Mouse (Mus musculus) mesoderm, embryonic 11.5 days (tissue): ENCODE results near the gene Mylk3.

Source experiments
- DNase-seq: peaks from one replicate; pipeline ENCODE4 v3.0.0-alpha.2; 2012; ENCODE audit warnings: low read depth, low spot score

The Mylk3 gene

DNA sequence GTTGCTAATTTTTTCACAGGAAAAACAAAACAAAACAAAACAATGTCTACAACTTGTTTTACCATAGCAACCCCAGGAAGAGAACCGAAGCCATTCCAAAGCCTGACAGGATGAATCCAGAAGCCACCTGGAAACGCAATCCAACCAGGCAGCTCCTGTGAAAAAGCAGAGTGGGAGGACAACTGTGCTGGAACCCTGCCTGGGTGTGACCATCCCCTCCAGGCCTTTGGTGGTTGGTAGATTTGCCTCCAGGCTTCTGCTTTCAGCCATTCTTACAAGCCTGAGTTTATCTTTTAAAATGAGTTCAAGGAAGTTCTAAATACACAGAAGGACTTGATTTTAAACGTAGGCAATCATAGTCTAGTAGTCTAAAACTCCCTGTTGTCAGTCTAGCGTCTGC is 4.2 kb downstream of the Mylk3 start:
- DNase-seq: no peak

DNA sequence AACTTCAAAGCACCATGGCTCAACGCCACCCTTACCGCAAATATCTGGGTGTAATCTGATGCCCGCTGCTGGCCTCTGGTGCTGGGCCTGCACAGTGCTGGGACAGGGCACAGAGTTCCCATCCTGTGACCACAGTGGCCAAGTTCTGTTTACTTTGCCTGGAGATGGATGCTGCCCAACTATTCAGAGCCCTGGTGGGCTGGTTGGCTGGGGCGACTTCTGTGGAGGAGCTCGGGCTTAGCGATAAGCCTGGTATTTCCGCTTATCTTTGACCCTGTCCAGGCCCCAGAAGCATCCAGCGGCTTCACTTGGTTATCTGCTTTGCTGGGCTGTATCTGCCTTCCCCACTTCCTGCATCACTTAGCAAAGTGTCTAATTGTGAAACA is 5.3 kb downstream of the Mylk3 start:
- no peak for DNase-seq

DNA sequence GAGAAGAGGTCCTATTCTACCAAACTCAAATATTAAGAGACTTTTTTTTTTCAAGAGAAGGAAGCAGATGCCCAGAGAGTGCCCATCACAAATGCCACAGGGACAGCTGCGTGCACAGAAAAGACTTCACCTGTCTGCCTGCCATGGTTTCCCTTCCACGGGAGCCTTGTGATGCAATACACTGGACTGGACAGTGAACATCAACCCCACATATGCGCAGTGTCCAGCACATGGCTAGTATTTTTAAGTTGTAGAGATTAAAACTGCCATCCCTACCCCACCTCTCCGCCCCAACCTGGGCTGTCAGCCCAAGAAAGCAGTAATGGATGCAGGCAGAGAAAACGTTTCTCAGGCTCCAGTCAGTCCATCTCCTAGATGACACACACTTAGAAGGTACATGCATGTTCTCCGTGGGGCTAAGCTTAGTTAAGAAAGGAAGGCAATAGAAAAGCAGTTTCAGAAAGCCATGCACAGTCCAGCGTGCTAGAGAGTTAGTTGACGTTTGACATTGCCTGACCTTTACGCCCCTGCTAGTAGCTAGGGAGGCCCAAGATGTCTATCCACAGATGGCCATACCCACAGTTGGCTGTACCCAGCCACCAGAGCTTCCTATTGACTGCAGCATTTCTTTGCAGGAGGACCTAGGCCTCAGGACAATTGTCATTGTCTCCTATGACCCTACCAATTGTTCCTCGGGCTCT is 5.9 kb downstream of the Mylk3 start:
- no peak for DNase-seq

DNA sequence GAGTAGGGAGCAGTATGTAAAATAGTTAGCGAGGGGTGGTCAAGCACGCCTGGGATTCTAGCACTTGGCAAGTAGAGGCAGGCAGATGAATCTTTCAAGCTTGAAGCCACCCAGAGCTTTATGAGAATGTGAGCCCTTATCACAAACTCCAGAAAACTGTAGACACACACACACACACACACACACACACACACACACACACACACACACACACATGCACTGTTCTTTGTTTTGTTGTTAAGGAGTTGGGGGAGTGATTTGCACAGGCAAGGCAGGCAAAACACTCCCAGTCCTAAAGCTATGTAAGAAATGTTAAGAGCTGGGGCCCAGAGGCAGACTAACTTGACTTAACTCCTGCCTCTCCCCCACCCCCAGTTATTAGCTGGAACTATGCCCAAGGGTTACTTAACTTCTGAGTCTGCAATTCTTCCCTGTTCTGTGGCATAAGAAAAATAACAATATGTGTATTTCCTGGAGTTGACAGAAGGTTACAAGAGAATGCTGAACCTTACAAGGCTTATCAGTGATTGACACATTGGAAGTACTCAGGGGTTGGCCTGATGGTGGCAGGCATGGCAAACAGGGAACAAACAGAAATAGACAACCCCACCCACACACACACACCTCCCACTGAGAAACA is 6.9 kb downstream of the Mylk3 start:
- DNase-seq: peak; percentile 15

DNA sequence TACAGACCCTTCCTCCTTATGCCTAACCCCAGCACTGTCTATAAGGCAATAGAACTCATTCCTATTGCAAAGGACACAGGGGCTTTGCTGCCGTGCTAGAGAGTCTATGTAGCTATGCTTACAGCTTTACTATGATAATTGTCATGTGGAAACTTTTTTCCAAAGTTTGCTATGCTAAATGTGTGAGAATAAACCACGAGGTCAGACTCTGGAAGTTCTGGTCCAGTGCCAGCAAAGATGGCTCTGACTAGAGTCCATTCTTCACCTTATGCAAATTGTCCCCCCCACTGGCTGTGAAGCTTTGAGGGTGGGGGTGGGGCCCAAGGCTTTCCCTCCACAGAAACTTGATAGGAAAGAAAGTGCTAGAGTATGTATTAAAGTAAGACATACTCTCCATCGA is 9.6 kb downstream of the Mylk3 start:
- DNase-seq: no peak

DNA sequence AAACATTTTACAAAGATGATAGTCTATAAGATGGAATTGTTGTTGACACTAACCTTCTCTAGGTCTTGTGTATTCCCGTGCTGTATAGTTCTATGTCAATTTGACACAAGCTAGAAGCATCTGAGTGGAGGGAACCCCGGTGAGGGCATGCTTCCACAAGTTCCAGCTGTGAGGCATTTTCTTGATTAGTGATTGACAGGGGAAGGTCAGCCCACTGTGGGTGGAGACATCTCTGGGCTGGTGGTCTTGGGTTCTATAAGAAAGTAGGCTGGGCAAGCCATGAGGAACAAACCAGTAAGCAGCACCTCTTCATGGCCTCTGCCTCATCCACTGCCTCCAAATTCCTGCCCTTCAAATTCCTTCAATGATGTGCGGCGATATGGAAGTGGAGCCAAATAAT is 11.9 kb downstream of the Mylk3 start:
- DNase-seq: no peak

DNA sequence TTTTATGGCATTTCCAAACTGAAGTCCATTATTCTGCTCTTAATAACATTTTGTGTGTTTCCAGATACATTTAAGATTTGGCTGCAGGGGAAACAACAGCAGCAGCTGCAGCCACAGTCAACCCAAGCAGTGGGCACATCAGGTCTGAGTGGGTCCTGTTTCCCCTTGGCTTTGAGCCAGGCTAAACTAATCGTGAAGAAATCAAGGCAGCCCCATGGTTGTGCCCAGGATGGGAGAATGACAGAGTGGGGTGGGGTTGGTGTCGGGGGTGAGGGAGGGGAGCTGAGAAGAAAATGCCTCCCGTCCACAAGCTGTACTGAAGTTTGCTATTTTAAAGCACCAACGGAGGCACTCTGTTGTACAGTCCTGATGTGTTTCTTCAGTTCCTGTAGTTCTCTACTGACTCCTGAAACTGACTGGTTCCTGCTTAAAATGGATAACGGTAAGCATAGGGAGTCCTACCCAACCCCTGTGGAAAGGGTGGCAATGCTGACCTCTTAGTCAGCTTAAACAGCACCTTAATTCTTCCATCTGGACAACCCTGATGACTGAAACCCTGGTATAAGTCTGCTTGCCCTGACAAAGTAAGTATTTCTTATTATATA is 12.6 kb downstream of the Mylk3 start:
- DNase-seq: no peak

DNA sequence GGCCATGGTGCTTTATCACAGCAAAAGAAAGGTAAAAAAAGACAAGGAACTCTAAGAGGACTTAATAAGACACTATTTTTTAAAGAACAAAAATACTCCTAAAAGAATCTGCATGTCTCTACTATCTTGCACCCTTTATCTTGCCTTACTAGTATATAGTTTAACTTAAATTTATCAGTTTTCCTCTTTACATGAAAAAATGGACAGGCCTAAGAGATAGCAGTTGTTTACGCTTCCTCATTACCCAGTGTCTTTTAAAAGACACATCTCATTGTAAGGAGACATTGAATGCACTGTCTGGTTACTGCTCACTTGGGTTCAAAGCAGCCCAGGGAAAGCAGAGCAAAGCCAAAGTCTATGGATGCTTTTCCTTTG is 13.7 kb downstream of the Mylk3 start:
- no peak for DNase-seq

DNA sequence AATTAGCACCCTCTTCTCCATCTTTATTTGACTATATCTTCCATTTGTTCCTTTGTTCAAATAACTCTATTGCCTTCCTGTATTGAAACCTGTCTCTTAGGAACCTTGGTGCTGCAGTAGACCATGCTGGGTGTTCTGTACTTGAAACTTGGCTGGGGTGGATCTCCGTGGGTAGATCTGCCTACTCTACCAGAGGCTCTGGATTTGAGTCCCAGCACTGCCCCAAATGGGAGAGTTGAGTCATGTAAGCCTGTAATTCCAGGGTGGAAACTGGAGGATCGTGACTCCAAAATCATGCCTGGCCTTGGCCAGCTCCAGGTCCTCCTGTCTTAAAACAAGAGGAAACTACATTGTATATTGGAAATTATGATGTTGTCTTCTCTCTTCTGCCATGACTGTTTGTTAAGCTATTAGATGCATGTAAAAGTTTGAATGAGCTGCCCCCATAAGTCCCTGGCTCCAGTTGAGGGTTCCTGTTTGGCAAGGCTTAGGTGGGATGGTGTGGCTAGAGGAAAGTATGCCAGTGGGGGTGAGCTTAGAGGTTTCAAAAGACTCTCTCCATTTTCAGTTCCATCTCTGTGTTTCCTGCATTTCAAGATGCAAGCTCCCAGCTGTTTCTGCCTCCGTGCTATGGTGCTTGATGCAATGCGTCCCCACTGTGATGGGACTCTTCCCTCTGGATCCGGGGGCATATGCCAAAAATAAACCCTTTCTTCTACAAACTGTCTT is 14.2 kb downstream of the Mylk3 start:
- DNase-seq: no peak

DNA sequence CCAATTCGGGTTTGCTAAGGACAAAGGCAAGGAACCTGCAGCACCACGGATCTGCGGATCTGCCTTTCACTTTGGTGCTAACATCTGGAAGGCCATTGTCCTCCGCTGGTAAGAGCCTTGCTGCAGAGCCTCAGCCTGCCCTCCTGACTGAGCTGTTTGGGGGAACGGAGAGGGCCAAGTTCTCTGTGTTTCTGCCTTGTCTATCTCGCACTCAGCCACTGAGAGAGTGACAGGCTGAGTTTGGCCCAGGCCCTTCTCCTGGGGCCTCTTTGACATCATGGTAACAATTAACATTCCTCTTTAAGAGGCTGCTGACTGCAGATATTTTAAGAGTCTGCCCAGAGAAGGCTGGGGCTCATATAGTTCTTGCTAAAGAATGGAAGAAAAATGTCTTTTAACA is 21.0 kb downstream of the Mylk3 start:
- DNase-seq: peak; percentile 32

DNA sequence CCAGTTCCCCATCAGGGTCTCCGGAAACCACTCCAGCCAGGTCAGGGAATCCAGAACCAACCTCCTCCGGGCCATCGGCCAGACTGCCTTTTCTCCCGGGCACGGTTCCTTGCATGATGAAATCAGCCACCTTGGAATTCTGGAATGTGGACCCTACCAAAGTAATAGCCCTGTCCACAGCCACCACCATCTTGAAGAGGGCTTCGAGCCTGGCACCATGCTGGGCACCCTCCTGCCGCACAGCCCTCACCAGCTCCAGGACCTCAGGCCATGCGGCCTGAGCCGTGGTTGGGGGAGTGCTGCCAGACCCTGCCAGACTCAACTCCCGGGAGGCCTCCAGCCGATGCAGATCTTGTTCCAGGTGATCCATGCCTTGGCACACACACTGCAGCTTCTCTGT is 21.5 kb downstream of the Mylk3 start:
- no peak for DNase-seq

DNA sequence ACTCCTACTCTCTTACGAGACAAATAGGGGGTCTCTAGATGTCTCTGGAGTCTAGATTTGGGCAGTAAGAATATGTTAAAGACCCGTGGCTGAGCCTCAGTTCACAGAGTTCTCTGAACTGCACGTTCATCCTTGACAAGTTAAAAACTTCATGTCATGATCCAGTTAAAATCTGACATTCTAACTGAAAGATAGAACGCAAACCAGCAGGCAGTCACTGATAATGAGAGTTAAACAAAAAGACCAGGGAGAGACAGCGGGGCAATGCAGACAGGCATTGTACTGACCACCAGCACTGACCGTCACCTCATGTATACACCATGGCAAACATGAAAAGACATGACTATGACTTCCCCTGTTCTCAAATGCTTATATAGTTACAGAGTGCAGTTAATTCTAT is 22.7 kb downstream of the Mylk3 start:
- DNase-seq: no peak

DNA sequence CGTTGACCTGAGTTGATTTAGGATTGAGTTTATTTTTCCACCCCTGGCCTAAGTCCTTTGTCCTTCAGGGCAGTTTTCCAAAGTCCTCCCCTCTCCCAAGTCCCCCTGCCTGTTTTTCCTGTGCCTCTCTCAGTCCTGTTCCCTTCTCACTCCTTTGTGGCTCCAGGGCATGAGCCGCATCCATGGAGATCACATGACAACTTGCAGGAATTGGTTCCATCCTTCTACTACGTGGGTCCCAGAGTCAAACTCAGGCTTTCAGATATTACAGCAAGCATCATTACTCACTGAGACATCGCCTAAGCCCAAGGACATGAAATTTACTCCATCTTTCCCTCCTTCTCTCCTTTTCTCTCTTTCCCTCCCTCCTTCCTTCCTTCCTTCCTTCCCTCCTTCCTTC is 23.9 kb downstream of the Mylk3 start:
- DNase-seq: no peak

DNA sequence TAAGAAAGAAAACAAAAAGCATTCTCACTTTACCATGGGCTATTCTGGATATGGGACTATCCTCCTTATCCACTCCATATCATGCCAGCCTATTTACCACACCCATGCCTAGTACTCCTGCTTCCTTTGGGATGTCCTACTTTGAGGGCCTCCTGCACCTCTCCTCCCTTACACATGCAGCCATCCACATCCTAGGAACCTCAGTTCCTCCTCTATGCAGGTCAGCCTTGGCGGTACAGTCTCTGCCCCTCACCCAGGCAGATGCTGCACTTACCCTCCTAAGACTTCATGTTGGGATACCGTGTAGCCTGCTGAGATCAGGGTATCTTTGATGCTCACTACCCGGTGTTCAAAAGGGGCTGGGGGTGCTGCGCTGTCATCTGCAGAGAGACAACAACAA is 32.9 kb downstream of the Mylk3 start:
- DNase-seq: no peak

DNA sequence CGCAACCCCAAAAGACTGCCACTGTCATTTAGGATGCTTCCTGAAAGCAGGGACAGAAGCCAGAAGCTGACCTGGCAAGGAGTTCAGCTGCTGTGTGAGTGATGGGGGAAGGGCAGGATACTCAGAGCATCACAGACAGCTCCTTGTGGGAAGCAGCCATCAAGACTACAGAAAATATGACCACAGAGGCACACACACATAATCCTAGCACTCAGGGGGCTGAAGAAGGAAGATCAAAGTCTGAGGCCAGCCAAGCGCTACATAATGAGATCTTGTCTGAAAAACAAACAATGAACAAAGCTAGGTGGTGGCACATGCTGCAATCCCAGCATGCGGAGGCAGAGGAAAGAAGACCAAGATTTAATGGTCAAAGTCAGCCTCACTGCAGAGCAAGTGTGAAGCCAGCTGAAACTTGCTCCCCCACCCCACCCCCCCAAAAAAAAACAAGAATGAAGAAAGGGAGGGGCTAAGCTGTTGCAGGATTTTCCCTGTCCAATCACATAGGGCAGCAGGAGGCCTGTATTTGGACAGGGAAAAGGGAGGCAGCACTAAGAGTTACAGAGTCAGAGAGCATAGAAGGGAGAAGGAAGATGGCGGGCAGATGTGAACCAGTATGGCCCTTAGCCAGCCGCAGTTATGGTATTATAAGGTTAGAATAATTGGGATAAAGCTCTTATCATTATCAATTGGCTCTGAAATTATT is 46.1 kb downstream of the Mylk3 start:
- DNase-seq: peak; percentile 58

DNA sequence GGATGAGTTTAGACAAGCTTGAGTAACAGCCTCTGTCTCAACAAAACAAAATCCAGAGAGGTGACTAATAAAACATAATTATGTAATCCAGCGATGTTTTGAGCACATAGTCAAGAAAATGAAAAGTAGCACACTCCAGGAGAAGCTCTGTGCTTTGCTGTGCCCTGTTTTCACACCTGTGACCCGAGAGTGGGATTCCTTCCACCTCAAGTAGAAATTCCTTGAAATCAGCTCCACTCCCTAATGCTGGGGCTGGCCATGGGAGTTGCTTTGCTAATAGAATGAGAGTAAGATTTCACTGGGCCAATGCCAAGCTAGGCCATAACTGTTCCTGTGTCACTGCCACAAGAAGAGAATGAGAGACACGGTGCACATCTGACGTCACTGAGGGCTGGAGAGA is 48.5 kb downstream of the Mylk3 start:
- no peak for DNase-seq

DNA sequence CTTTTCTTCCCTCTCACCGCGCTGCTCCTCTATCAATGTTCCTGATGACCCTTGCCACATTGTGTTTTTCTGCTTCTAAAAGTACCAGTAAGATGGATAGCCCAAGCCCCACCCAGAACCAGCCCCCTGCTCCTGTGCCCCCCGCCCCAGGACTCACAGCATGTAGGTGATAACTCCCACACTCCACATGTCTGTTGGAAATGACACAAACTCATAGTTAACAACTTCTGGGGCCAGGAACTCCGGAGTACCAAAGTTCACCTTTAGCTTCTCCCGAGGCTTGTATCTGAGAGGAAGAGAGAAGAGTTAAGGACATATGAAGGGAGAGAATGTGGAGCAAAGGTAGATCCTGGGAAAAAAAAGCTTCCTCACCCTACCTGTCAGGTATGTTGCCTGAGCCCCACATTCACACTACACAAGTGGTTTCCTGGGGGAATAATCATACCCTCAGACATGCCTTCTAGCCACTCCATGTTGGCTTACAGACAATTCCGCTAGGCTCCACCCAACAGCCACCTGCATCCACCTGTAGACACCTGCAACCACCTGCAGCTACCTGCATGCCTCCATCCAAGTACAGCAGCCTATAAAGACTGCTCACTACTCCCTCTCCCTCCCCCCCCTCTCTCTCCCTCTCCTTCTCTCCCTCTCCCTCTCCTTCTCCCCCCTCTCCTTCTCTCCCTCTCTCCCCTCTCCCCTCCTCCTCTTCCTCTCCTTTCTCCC is 49.8 kb downstream of the Mylk3 start:
- no peak for DNase-seq

DNA sequence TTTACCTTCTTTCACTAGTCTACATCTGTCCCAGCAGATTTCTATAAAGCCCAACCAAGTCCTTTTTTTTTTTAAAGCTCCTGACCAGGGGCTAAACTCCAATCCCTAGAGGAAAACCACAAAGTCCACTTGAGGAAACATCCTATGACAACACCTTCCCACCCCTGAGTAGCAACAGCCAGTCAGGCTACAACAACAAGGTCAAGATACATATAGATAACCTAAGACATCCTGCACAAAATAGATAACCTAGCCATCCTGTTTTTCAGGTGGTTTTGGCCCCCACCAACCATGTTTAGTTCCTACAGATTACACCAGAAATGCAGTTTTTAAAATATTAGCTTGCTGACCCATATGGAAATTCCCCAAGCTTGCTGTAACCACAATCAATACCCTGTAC is 51.0 kb downstream of the Mylk3 start:
- no peak for DNase-seq

DNA sequence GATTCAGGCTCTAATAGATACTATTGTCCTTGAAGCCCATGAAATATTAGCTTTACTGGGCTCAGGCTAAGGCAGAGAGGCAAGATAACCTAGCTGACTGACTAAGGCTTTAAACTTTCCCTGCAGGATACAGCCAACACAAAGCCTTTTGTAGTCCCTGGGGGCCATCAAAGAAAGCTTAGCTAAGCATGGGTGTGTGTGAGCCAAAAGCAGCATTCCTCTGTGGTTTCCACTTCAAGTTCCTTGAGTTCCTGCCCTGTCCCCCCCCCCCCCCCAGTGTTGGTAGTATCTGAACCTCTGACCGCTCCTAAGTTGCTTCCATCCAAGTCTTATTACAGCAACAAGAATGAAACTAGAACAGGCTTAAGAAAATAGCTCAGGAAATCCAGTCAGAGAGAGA is 56.6 kb downstream of the Mylk3 start:
- no peak for DNase-seq

DNA sequence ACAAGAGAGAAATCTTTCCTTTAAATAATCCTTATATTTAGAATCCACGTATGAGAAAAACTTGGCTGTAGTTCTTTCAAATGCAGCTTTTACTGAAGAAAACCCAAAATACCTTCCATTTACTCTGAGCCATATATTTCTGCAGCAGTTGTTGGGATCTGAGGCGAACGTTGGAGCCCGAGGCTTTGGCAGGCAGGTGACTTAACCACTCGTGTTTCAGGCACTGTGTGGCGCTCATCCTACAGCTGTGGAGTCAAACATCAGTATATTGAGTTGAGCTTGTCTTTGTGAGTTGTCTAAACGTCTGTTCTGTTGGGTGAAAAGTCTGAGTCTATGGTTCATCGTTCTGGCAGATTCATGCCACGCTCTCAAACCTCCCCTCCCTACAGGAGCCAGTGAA is 59.1 kb downstream of the Mylk3 start:
- no peak for DNase-seq

DNA sequence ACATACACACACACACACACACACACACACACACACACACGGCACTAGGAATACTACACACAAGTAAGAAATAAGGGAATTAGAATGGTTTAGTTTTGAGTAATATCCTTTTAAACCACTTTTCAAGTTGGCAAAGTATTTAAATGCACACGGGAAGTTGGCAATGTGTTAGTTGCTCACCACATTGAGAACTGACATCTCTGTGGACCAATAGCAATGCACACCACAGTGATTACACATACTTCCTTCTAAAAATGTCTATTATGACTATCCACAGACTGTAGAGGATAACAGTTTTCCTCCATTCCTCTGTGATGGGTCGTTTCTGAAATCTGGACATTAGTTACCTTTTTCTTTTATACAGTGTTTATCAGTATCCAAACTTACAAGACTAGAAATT is 63.1 kb downstream of the Mylk3 start:
- DNase-seq: no peak

DNA sequence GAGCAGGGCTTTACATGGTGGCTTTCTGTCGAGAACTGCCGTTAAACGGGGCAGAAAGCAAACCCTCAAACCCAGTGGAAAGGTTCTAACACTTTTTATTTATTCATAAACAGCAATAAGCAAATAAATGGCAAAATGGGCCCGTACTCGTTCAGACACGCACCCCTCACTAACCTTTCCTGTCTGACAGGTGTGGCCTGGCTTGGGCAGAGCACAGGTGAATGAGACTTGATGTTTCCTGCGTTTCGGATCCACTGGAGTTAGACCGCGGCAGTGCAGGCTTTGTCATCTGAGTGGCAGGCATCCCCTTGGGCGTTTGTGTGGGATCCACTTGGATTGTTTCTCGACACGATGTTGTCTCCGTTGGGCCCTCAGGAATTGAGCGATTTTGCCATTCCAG is 64.2 kb downstream of the Mylk3 start:
- no peak for DNase-seq
